ENCODE assay signal across 9 mouse cellular contexts in the genomic region with DNA sequence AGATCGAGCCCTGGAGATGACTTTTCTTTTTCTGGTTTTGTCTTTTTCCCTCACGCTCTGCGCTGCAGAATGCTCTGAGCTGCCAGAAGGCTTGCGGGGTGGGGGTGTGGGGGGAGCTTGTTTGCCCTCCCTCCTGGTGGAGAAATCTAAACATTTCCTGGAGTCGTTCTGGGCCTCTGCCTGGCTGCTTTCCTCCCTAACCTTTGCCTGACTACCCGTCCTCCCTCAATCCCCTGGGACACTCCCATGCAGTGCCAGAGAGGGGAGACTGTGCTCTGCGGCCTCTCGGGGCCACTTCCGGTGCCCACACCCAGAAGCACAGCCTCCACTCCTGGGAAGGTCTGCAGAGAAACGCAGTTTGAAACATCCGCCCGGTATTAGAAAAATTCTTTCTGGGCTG. TPM values are rescaled to one million over a fixed set of nuclear protein-coding genes. Genes with fewer than 3 reads are reported as not detected.
A peak's percentile ranks its signal among the peaks of the same experiment; 100 is the strongest.
DNase-seq lines count a peak whose midpoint lies in the region; ATAC-seq lines count a peak whose summit lies in the region.
"Had no signal": no experiment of that assay in that cellular context is flagged by ENCODE, and none has a peak within 500 bp of the region (broad histone marks: within the 10 kb centered on the region; RNA-seq: fewer than 3 reads in every experiment).

Hcar1 (minus strand) TSS at position 93 of the 400 bp plus-strand sequence.

- no peaks in the 10 kb centered on the region for H3K27me3 ChIP-seq in hindbrain, embryonic 10.5 days (ENCODE audit: insufficient read depth, poor library complexity, severe bottlenecking)
- no peaks in the 10 kb centered on the region for H3K27me3 ChIP-seq in hindbrain, embryonic 11.5 days (ENCODE audit: control insufficient read depth, insufficient read depth, low read length)
- 0 out of 2 replicates have a peak, but pooled peaks cover 4% of the 10 kb centered on the region for H3K27me3 ChIP-seq in kidney, embryonic 15.5 days

- no peak within 1 kb of the TSS for H3K4me3 ChIP-seq in hindbrain, embryonic 10.5 days
- no peak within 1 kb of the TSS for H3K4me3 ChIP-seq in hindbrain, embryonic 11.5 days (ENCODE audit: low read depth, low read length)
- H3K4me3 ChIP-seq in kidney, embryonic 15.5 days (replicated peaks) = peak within 1 kb of the TSS; percentile 9

- no peak for DNase-seq in hindbrain, embryonic 10.5 days (ENCODE audit: low spot score)
- no peak for DNase-seq in hindbrain, embryonic 11.5 days (ENCODE audit: low spot score)
- no peak for DNase-seq in gonadal fat pad, adult 2 months (ENCODE audit: low read depth)
- DNase-seq in ovary, postnatal 10 days (ENCODE audit: low spot score) = peak; percentile 22
- DNase-seq in MN1 (ENCODE audit: low spot score) = no peak
- DNase-seq in thymus, postnatal 36 days = no peak
- no peak for DNase-seq in cerebellum, adult 11-12 months

- H3K27ac ChIP-seq in hindbrain, embryonic 10.5 days = peak within 1 kb of the TSS; percentile 59; the same call in 1 of the 2 replicates
- H3K27ac ChIP-seq in hindbrain, embryonic 11.5 days (ENCODE audit: low read depth, low read length) = no peak within 1 kb of the TSS
- peak within 1 kb of the TSS; percentile 73 for H3K27ac ChIP-seq in kidney, embryonic 15.5 days

- no peak for ATAC-seq in hindbrain, embryonic 11.5 days (ENCODE audit: low FRiP score)
- peak; percentile 72 for ATAC-seq in kidney, embryonic 15.5 days (replicated peaks; ENCODE audit: low FRiP score)
- ATAC-seq: inflammation-experienced regulatory T-cells, adult 6 months had no signal

- H3K4me1 ChIP-seq in hindbrain, embryonic 10.5 days (replicated peaks) = peaks cover 8% of the 10 kb centered on the region
- no peaks in the 10 kb centered on the region for H3K4me1 ChIP-seq in hindbrain, embryonic 11.5 days (replicated peaks; ENCODE audit: control insufficient read depth, insufficient read depth, low read length)
- peaks cover 41% of the 10 kb centered on the region for H3K4me1 ChIP-seq in kidney, embryonic 15.5 days

- no peak within 1 kb of the TSS for H3K4me2 ChIP-seq in hindbrain, embryonic 11.5 days (replicated peaks; ENCODE audit: low read depth, low read length)
- peak within 1 kb of the TSS; percentile 57 for H3K4me2 ChIP-seq in kidney, embryonic 15.5 days

- no peaks in the 10 kb centered on the region for H3K9me3 ChIP-seq in hindbrain, embryonic 10.5 days
- H3K9me3 ChIP-seq in hindbrain, embryonic 11.5 days (ENCODE audit: control insufficient read depth, low read length) = no peaks in the 10 kb centered on the region
- no peaks in the 10 kb centered on the region for H3K9me3 ChIP-seq in kidney, embryonic 15.5 days (replicated peaks)

- no peak within 1 kb of the TSS for H3K9ac ChIP-seq in hindbrain, embryonic 11.5 days (ENCODE audit: low read depth, low read length)
- H3K9ac ChIP-seq in kidney, embryonic 15.5 days = peak within 1 kb of the TSS; percentile 21; the same call in 1 of the 2 replicates

- H3K36me3 ChIP-seq in hindbrain, embryonic 10.5 days = no peaks in the 10 kb centered on the region
- H3K36me3 ChIP-seq in hindbrain, embryonic 11.5 days (ENCODE audit: control insufficient read depth, insufficient read depth, low read length) = no peaks in the 10 kb centered on the region
- H3K36me3 ChIP-seq in kidney, embryonic 15.5 days = no peaks in the 10 kb centered on the region

- 63% methylated on average over 12 of the region's 12 CpGs for WGBS in hindbrain, embryonic 10.5 days
- WGBS in hindbrain, embryonic 11.5 days = 67% methylated on average over 12 of the region's 12 CpGs
- WGBS in kidney, embryonic 15.5 days = 22% methylated on average over 12 of the region's 12 CpGs

RNA-seq across cellular contexts. Expression of gene Hcar1, which starts in this region (rescaled TPM):
- not detected in 2 replicates for polyA plus RNA-seq in hindbrain, embryonic 10.5 days (2016; fragmentation: Nextera tagmentation; extraction: Ambion mirVana)
- polyA plus RNA-seq in hindbrain, embryonic 11.5 days (2014; fragmentation: Nextera tagmentation; extraction: Ambion mirVana) = 0.04 and 0.12 TPM in 2 replicates
- polyA plus RNA-seq in gonadal fat pad, adult 2 months (2012; rRNA removed) = 20.6 and 23.5 TPM in 2 replicates
- 2.0 TPM in 2 replicates for polyA plus RNA-seq in kidney, embryonic 15.5 days (2015; fragmentation: Nextera tagmentation; extraction: Ambion mirVana)
- polyA plus RNA-seq: inflammation-experienced regulatory T-cells, adult 6 months had no signal
